Mouse (Mus musculus): ENCODE data around the gene Slc44a3.

GRCm38 (mm10) chr3:121468136-121468535, 64.1 kb downstream of the Slc44a3 start:
- TF ChIP-seq EP300 (IDR thresholded peaks at IDR 0.05; ENCODE audit: insufficient read depth, low read depth, low read length) (no peak), CTCF (IDR thresholded peaks at IDR 0.05; ENCODE audit: low read depth, low read length) (no peak)
